Mouse (Mus musculus): ENCODE data around the gene H2al1e. TPM values are rescaled to one million over a fixed set of nuclear protein-coding genes. Genes with fewer than 3 reads are reported as not detected.
"Not testable (repeated sequence)": the region's sequence is repeated elsewhere in the genome, so short reads cannot be mapped to it uniquely, and the experiment has no call there.

Gene H2al1e
- polyA plus RNA-seq (2014; fragmentation: Nextera tagmentation; extraction: Ambion mirVana) = not detected in 2 replicates

DNA sequence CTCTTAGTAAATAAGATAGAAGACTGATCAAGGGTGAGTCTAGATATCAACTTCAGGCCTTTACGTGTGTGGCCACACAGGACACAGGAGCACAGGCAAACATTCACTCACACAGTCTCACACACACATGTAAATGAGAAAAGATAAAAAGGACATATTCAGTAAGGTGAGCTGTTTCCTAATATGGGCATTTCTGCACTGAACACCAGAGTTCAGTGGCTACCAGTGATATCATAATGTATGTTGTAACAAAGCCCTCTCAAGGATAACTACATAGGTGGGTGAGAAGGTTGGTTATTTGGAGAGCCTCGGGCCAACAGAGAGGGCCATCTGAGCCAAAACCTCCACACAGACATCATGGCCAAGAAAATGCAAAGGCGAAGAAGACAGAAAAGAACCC, at the start of gene H2al1e:
H2al1e (plus strand) TSS at position 301 of the 400 bp plus-strand sequence.
- not testable (repeated sequence) for H3K4me3 ChIP-seq (ENCODE audit: low read depth, low read length); H3K4me2 ChIP-seq; H3K27me3 ChIP-seq (ENCODE audit: control insufficient read depth, insufficient read depth, low read length); ATAC-seq (ENCODE audit: low FRiP score); H3K9ac ChIP-seq (ENCODE audit: low read length); H3K4me1 ChIP-seq (ENCODE audit: control insufficient read depth, insufficient read depth, low read length); H3K27ac ChIP-seq (ENCODE audit: low read depth, low read length); H3K36me3 ChIP-seq (ENCODE audit: control insufficient read depth, insufficient read depth, low read length); H3K9me3 ChIP-seq (ENCODE audit: control insufficient read depth, low read length); DNase-seq (ENCODE audit: low spot score, missing footprints)
- no CpG with 5 or more reads among the region's 3 CpGs for WGBS

DNA sequence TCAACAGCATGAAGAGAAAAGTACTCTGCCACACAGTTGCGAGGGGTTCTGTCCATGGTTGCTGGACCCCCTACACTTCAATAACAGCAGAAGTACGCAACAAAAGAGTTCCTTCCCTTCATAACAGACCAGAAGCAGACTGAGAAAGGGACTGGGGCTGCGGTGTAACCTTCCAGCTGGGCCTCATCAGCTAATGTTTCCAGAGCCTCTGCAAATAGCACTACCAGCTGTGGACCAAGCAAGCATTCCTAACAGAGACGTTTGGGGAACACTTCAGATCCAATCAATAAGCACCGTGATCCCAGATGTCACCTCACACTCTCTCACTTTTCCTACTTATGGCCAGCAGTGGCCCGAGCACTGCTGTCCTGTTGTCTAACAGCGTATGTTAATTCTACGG, 46.8 kb upstream of the H2al1e start:
- no peak overlapping the region for H3K27ac ChIP-seq (ENCODE audit: low read depth, low read length)
- no peaks in the 10 kb centered on the region for H3K4me1 ChIP-seq (ENCODE audit: control insufficient read depth, insufficient read depth, low read length)
- WGBS = 77% methylated on average over 8 of the region's 8 CpGs
- no peaks in the 10 kb centered on the region; the same call in none of the 2 replicates for H3K27me3 ChIP-seq (ENCODE audit: control insufficient read depth, insufficient read depth, low read length)
- no peak for DNase-seq (ENCODE audit: low spot score, missing footprints)
- H3K9ac ChIP-seq (ENCODE audit: low read length) = no peak overlapping the region
- H3K9me3 ChIP-seq (ENCODE audit: control insufficient read depth, low read length) = no peaks in the 10 kb centered on the region
- H3K4me2 ChIP-seq = no peak overlapping the region
- ATAC-seq (ENCODE audit: low FRiP score) = no peak
- no peaks in the 10 kb centered on the region for H3K36me3 ChIP-seq (ENCODE audit: control insufficient read depth, insufficient read depth, low read length)
- H3K4me3 ChIP-seq (ENCODE audit: low read depth, low read length) = no peak overlapping the region

DNA sequence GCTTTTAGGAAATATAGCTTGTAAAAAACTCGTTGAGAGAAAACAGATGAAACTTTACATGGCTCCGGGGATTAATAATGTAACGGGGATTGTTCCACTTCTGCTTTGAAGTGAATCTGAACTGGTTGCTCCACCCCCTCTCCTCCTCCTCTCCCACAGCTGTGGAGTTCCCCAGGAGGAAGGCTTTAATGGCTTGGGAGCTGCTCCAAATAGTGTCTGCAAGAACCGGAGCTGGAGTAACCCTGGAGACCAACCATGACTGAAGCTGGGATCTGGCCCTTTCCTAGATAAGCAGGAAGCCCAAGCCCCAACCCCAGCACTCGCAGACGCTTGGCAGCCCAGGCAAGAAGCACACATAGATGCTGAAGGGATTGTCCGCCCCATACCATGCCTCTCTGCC, 43.9 kb upstream of the H2al1e start:
- Histone ChIP-seq H3K9me3 (ENCODE audit: control insufficient read depth, low read length) (no peaks in the 10 kb centered on the region), H3K4me2 (no peak overlapping the region), H3K4me1 (ENCODE audit: control insufficient read depth, insufficient read depth, low read length) (no peaks in the 10 kb centered on the region), H3K4me3 (ENCODE audit: low read depth, low read length) (no peak overlapping the region), H3K27ac (ENCODE audit: low read depth, low read length) (no peak overlapping the region), H3K36me3 (ENCODE audit: control insufficient read depth, insufficient read depth, low read length) (no peaks in the 10 kb centered on the region), H3K27me3 (ENCODE audit: control insufficient read depth, insufficient read depth, low read length) (no peaks in the 10 kb centered on the region; the same call in none of the 2 replicates), H3K9ac (ENCODE audit: low read length) (no peak overlapping the region)
- ATAC-seq (ENCODE audit: low FRiP score) (no peak), DNase-seq (ENCODE audit: low spot score, missing footprints) (no peak)
- WGBS = 69% methylated on average over 7 of the region's 7 CpGs

DNA sequence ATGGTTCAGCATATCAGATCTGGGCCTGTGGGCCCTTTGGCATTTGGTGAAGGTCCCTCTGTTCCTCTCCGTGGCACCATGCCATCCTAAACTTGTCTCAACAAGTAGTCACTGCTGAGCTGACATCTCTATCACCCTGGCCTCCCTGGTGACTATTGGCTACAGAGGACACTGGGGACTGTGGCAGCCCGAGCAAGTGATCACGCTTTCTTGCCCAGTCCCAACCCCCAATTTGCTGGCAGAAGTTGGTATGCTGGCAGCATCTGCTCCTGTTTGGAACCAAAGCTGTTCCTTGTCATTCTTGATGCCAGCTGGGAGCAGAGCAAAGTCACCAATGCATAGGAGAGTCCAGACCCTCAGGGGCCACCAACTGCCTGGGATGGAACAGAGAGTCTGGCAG, 42.7 kb upstream of the H2al1e start:
- H3K27me3 ChIP-seq (ENCODE audit: control insufficient read depth, insufficient read depth, low read length) = no peaks in the 10 kb centered on the region; the same call in none of the 2 replicates
- no peaks in the 10 kb centered on the region for H3K4me1 ChIP-seq (ENCODE audit: control insufficient read depth, insufficient read depth, low read length)
- no peaks in the 10 kb centered on the region for H3K9me3 ChIP-seq (ENCODE audit: control insufficient read depth, low read length)
- H3K9ac ChIP-seq (ENCODE audit: low read length) = no peak overlapping the region
- 76% methylated on average over 3 of the region's 3 CpGs for WGBS
- no peak for DNase-seq (ENCODE audit: low spot score, missing footprints)
- H3K27ac ChIP-seq (ENCODE audit: low read depth, low read length) = no peak overlapping the region
- no peak for ATAC-seq (ENCODE audit: low FRiP score)
- H3K4me2 ChIP-seq = no peak overlapping the region
- H3K4me3 ChIP-seq (ENCODE audit: low read depth, low read length) = no peak overlapping the region
- no peaks in the 10 kb centered on the region for H3K36me3 ChIP-seq (ENCODE audit: control insufficient read depth, insufficient read depth, low read length)

DNA sequence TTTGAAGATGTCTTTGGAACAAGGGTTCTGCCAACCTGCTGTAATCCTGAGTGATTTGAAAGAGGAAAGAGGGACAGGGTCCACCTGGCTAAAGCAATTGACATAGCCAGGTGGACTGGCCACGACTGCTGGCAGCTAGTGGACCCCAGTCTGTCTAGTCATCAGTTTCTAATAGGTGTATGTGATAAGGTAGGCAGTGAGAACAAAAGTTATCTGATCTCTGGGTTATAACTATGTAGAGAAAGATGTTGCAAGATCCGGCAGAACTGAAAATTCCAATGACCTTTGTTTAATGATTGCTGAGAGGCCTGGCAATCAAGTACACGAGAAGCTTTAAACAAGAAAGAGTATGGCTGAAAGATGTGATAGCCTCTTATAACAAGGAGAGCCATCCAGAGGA, 38.5 kb upstream of the H2al1e start:
- whole genome bisulfite sequencing = 88% methylated on average over 3 of the region's 3 CpGs
- ATAC-seq (ENCODE audit: low FRiP score) = no peak
- no peaks in the 10 kb centered on the region; the same call in 1 of the 2 replicates for H3K27me3 ChIP-seq (ENCODE audit: control insufficient read depth, insufficient read depth, low read length)

DNA sequence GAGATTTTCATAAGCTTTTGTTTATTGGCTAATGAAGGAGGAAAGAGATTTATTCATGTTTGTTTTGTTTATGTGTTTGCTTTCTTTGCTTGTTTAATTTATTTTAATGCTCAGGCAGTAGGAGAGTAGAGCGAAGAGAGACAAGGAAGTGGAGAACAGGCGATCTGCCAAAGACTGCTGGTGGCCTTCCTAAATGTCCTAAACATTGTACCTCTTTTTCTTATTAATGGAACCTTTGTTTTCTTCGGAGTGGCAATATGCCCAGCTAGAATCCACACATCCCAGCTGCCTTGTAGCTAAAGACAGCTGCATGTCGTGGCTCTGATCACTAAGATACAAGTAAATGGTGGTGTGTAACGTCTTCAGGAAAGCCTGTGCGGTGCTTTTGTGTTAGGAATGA, 34.7 kb upstream of the H2al1e start:
- no peak overlapping the region for H3K4me2 ChIP-seq
- no peak for ATAC-seq (ENCODE audit: low FRiP score)
- no peaks in the 10 kb centered on the region for H3K9me3 ChIP-seq (ENCODE audit: control insufficient read depth, low read length)
- no peak overlapping the region for H3K9ac ChIP-seq (ENCODE audit: low read length)
- no peaks in the 10 kb centered on the region for H3K4me1 ChIP-seq (ENCODE audit: control insufficient read depth, insufficient read depth, low read length)
- H3K36me3 ChIP-seq (ENCODE audit: control insufficient read depth, insufficient read depth, low read length) = no peaks in the 10 kb centered on the region
- no peaks in the 10 kb centered on the region for H3K27me3 ChIP-seq (ENCODE audit: control insufficient read depth, insufficient read depth, low read length)
- no peak overlapping the region for H3K4me3 ChIP-seq (ENCODE audit: low read depth, low read length)
- no peak overlapping the region for H3K27ac ChIP-seq (ENCODE audit: low read depth, low read length)
- WGBS = 90% methylated on average over 6 of the region's 6 CpGs
- DNase-seq (ENCODE audit: low spot score, missing footprints) = no peak

More for the DNA sequence above, 38.5 kb upstream of the H2al1e start:
- Histone ChIP-seq H3K4me3 (ENCODE audit: low read depth, low read length) (no peak overlapping the region), H3K4me2 (no peak overlapping the region), H3K36me3 (ENCODE audit: control insufficient read depth, insufficient read depth, low read length) (no peaks in the 10 kb centered on the region), H3K27ac (ENCODE audit: low read depth, low read length) (no peak overlapping the region), H3K9me3 (ENCODE audit: control insufficient read depth, low read length) (no peaks in the 10 kb centered on the region), H3K4me1 (ENCODE audit: control insufficient read depth, insufficient read depth, low read length) (no peaks in the 10 kb centered on the region), H3K9ac (ENCODE audit: low read length) (no peak overlapping the region)
- no peak for DNase-seq (ENCODE audit: low spot score, missing footprints)

DNA sequence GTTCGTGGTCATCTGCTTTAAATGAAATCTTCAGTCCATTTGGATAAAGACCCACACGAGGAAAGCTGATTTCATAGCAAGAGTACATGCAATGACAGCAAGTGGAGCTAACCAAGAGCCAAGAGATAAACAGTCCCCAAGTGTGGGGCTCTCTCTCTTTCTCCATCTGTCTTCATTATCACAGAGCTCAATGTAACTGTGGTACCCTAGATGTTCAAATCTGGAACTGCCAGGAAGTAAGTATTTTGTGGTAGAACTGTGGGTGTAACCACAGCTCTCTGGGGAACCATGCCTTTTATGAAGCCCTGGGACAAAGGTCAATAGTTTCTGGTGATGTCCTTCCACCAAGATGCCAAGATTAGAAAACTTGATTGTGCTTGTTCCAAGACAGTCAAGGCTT, 31.0 kb upstream of the H2al1e start:
- Histone ChIP-seq H3K27me3 (ENCODE audit: control insufficient read depth, insufficient read depth, low read length) (no peaks in the 10 kb centered on the region), H3K9me3 (ENCODE audit: control insufficient read depth, low read length) (no peaks in the 10 kb centered on the region), H3K27ac (ENCODE audit: low read depth, low read length) (no peak overlapping the region), H3K4me1 (ENCODE audit: control insufficient read depth, insufficient read depth, low read length) (no peaks in the 10 kb centered on the region), H3K4me2 (no peak overlapping the region), H3K36me3 (ENCODE audit: control insufficient read depth, insufficient read depth, low read length) (no peaks in the 10 kb centered on the region), H3K4me3 (ENCODE audit: low read depth, low read length) (no peak overlapping the region), H3K9ac (ENCODE audit: low read length) (no peak overlapping the region)
- 70% methylated on average over 2 of the region's 2 CpGs for WGBS
- ATAC-seq (ENCODE audit: low FRiP score) (no peak), DNase-seq (ENCODE audit: low spot score, missing footprints) (no peak)

DNA sequence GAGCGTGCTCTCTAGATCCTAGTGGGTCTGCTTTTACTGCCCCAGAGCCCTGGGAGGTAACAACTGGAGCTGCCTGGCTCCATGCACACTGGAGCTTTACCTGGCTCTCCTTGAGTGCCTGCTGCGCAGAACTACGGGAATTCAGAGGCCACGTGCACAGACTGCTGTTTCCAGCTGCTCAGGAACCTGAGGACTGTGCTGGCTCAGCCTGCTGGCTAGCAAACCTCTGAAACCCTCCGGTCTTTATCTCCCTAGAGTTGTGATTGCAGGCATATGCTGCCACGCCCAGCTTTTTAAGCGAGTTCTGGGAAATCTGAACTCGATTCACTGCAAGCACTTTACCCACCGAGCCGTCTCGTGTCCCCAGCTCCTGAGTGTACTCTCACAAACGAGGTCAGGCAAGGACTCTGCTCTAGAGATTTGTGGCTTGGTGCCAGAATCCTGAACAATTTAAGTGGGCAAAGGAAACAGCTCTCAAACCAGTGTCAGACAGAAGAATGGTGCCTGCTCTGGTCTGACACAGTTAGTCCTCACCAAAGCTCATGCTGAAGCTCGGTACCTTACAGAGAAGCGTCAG, 23.3 kb upstream of the H2al1e start:
- Histone ChIP-seq H3K36me3 (ENCODE audit: control insufficient read depth, insufficient read depth, low read length) (no peaks in the 10 kb centered on the region), H3K9ac (ENCODE audit: low read length) (no peak overlapping the region), H3K4me1 (ENCODE audit: control insufficient read depth, insufficient read depth, low read length) (no peaks in the 10 kb centered on the region), H3K27me3 (ENCODE audit: control insufficient read depth, insufficient read depth, low read length) (no peaks in the 10 kb centered on the region; the same call in 1 of the 2 replicates), H3K27ac (ENCODE audit: low read depth, low read length) (no peak overlapping the region), H3K9me3 (ENCODE audit: control insufficient read depth, low read length) (no peaks in the 10 kb centered on the region), H3K4me2 (no peak overlapping the region), H3K4me3 (ENCODE audit: low read depth, low read length) (no peak overlapping the region)
- ATAC-seq (ENCODE audit: low FRiP score) (no peak), DNase-seq (ENCODE audit: low spot score, missing footprints) (no peak)
- WGBS = 82% methylated on average over 14 of the region's 14 CpGs

DNA sequence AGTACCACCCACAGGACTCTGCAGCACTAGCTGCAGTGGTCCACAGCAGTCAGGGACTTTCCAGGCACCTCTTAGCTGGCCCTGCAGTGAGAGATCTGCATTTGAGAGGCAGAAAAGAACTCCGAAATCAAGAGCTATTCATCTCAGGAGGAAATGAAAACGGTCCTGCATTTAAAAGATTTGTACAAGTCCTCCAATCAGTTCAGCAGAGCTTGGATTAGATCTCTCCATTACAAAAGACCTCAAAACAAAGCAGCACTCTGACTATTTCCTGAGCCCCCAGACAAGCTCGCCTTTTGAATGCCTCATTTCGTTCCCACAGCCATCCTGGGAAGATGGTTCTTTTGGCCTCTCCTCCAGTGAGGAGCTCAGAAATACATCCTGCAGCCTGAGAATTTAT, 22.5 kb upstream of the H2al1e start:
- DNase-seq (ENCODE audit: low spot score, missing footprints) (no peak), ATAC-seq (ENCODE audit: low FRiP score) (no peak)
- H3K9me3 ChIP-seq (ENCODE audit: control insufficient read depth, low read length) = no peaks in the 10 kb centered on the region
- H3K36me3 ChIP-seq (ENCODE audit: control insufficient read depth, insufficient read depth, low read length) = no peaks in the 10 kb centered on the region
- WGBS = 50% methylated on average over 4 of the region's 4 CpGs
- no peak overlapping the region for H3K4me2 ChIP-seq
- H3K9ac ChIP-seq (ENCODE audit: low read length) = no peak overlapping the region
- no peak overlapping the region for H3K4me3 ChIP-seq (ENCODE audit: low read depth, low read length)
- no peaks in the 10 kb centered on the region; the same call in 1 of the 2 replicates for H3K27me3 ChIP-seq (ENCODE audit: control insufficient read depth, insufficient read depth, low read length)
- H3K27ac ChIP-seq (ENCODE audit: low read depth, low read length) = no peak overlapping the region
- H3K4me1 ChIP-seq (ENCODE audit: control insufficient read depth, insufficient read depth, low read length) = no peaks in the 10 kb centered on the region

All from midbrain, embryonic 11.5 days (tissue).